In genomic region chr1:55196327-55197003, GRCm38 (mm10) we compare ENCODE assay signal across 13 mouse cellular contexts. TPM values are rescaled to one million over a fixed set of nuclear protein-coding genes. Genes with fewer than 3 reads are reported as not detected.
DNase-seq lines count a peak whose midpoint lies in the region; ATAC-seq and TF ChIP-seq lines count a peak whose summit lies in the region.
"Had no signal": no experiment of that assay in that cellular context is flagged by ENCODE, and none has a peak within 500 bp of the region (broad histone marks: within the 10 kb centered on the region; RNA-seq: fewer than 3 reads in every experiment).

No protein-coding gene starts in this region.

- H3K27me3 ChIP-seq in heart, postnatal 0 days (ENCODE audit: control insufficient read depth, insufficient read depth, low read length) = no peaks in the 10 kb centered on the region
- H3K27me3 ChIP-seq in heart, embryonic 12.5 days (replicated peaks) = no peaks in the 10 kb centered on the region
- no peaks in the 10 kb centered on the region for H3K27me3 ChIP-seq in stomach, embryonic 14.5 days (ENCODE audit: control insufficient read depth, insufficient read depth, low read length)

- ATAC-seq in heart, postnatal 0 days (ENCODE audit: insufficient read depth, low read depth) = peak; percentile 37; the same call in 1 of the 2 replicates
- ATAC-seq in heart, embryonic 12.5 days (ENCODE audit: insufficient number of reproducible peaks, low FRiP score) = no peak
- ATAC-seq in stomach, embryonic 14.5 days (ENCODE audit: insufficient number of reproducible peaks, insufficient read depth, low FRiP score, low read depth) = no peak
- ATAC-seq: hindbrain, embryonic 16.5 days; midbrain, embryonic 16.5 days had no signal

- no peak overlapping the region for H3K4me2 ChIP-seq in heart, postnatal 0 days (ENCODE audit: low read depth, low read length)
- H3K4me2 ChIP-seq in heart, embryonic 12.5 days = no peak overlapping the region
- no peak overlapping the region for H3K4me2 ChIP-seq in stomach, embryonic 14.5 days (replicated peaks; ENCODE audit: low read depth, low read length)

- peak; percentile 44; the same call in 1 of the 2 replicates for TF ChIP-seq EP300 in heart, postnatal 0 days (IDR thresholded peaks at IDR 0.05; ENCODE audit: low read depth)

- H3K27ac ChIP-seq in heart, postnatal 0 days (ENCODE audit: low read depth) = peak overlapping the region; percentile 67
- no peak overlapping the region for H3K27ac ChIP-seq in heart, embryonic 12.5 days (ENCODE audit: poor library complexity, severe bottlenecking)
- peak overlapping the region; percentile 27; the same call in 1 of the 2 replicates for H3K27ac ChIP-seq in stomach, embryonic 14.5 days (ENCODE audit: low read length)

- peaks cover 9% of the 10 kb centered on the region; the same call in 1 of the 2 replicates for H3K4me1 ChIP-seq in heart, postnatal 0 days (ENCODE audit: control insufficient read depth, insufficient read depth)
- peaks cover 31% of the 10 kb centered on the region for H3K4me1 ChIP-seq in heart, embryonic 12.5 days (replicated peaks)
- peaks cover 23% of the 10 kb centered on the region for H3K4me1 ChIP-seq in stomach, embryonic 14.5 days (ENCODE audit: control insufficient read depth, insufficient read depth, low read length)

- H3K9ac ChIP-seq in heart, postnatal 0 days (replicated peaks; ENCODE audit: low read depth, low read length) = no peak overlapping the region
- no peak overlapping the region for H3K9ac ChIP-seq in heart, embryonic 12.5 days
- no peak overlapping the region for H3K9ac ChIP-seq in stomach, embryonic 14.5 days (replicated peaks; ENCODE audit: low read depth, low read length)

- H3K36me3 ChIP-seq in heart, postnatal 0 days (replicated peaks; ENCODE audit: control insufficient read depth, insufficient read depth, low read length) = peaks cover 4% of the 10 kb centered on the region; the same call in 1 of the 2 replicates
- H3K36me3 ChIP-seq in heart, embryonic 12.5 days = no peaks in the 10 kb centered on the region
- H3K36me3 ChIP-seq in stomach, embryonic 14.5 days (ENCODE audit: control insufficient read depth, insufficient read depth, low read length) = no peaks in the 10 kb centered on the region

- H3K9me3 ChIP-seq in heart, postnatal 0 days (replicated peaks; ENCODE audit: control insufficient read depth, low read length) = no peaks in the 10 kb centered on the region
- no peaks in the 10 kb centered on the region for H3K9me3 ChIP-seq in heart, embryonic 12.5 days (replicated peaks)
- no peaks in the 10 kb centered on the region for H3K9me3 ChIP-seq in stomach, embryonic 14.5 days (ENCODE audit: control insufficient read depth, low read depth, low read length)

- peak; percentile 51 for DNase-seq in heart, postnatal 0 days (ENCODE audit: low spot score)
- peak; percentile 47 for DNase-seq in CD4-positive helper T cell, adult 2 months (ENCODE audit: low read depth, low spot score)
- DNase-seq in ES-CJ7 (ENCODE audit: low read depth, low spot score) = peak; percentile 52
- no peak for DNase-seq in cerebellum, adult 8-10 months
- no peak for DNase-seq in yolk sac, embryonic 10.5 days (ENCODE audit: low spot score)
- DNase-seq: gastrocnemius, postnatal 14 days; layer of hippocampus, adult 9-11 months; lung, adult 18-20 months had no signal

- WGBS in heart, postnatal 0 days = 52% methylated on average over 6 of the region's 6 CpGs
- WGBS in heart, embryonic 12.5 days = 44% methylated on average over 6 of the region's 6 CpGs
- 52% methylated on average over 6 of the region's 6 CpGs for WGBS in stomach, embryonic 14.5 days

- no peak for TF ChIP-seq CTCF in heart, postnatal 0 days (IDR thresholded peaks at IDR 0.05; ENCODE audit: low read depth)

- H3K4me3 ChIP-seq in heart, postnatal 0 days (ENCODE audit: low read depth, low read length) = no peak overlapping the region
- no peak overlapping the region for H3K4me3 ChIP-seq in heart, embryonic 12.5 days
- H3K4me3 ChIP-seq in stomach, embryonic 14.5 days (ENCODE audit: low read depth, low read length) = no peak overlapping the region

RNA-seq across cellular contexts. Expression of gene Rftn2, which starts 30.1 kb away (rescaled TPM):
- total RNA-seq in heart, postnatal 0 days (2014; rRNA removed; ENCODE audit: low replicate concordance) = 3.6 and 6.1 TPM in 2 replicates
- 7.2 TPM in 2 replicates for polyA plus RNA-seq in heart, postnatal 0 days (2015; fragmentation: Nextera tagmentation; extraction: Ambion mirVana)
- 6.5 and 6.8 TPM in 2 replicates for polyA plus RNA-seq in heart, embryonic 12.5 days (2016; fragmentation: Nextera tagmentation; extraction: Ambion mirVana)
- 12.8 and 12.9 TPM in 2 replicates for polyA plus RNA-seq in stomach, embryonic 14.5 days (2014; fragmentation: Nextera tagmentation; extraction: Ambion mirVana)
- total RNA-seq: MEL had no signal

RNA-seq across cellular contexts. Expression of gene Mars2, which starts 40.5 kb away (rescaled TPM):
- 5.1 and 5.7 TPM in 2 replicates for total RNA-seq in heart, postnatal 0 days (2014; rRNA removed; ENCODE audit: low replicate concordance)
- polyA plus RNA-seq in heart, postnatal 0 days (2015; fragmentation: Nextera tagmentation; extraction: Ambion mirVana) = 2.4 and 2.9 TPM in 2 replicates
- 4.0 and 4.1 TPM in 2 replicates for polyA plus RNA-seq in heart, embryonic 12.5 days (2016; fragmentation: Nextera tagmentation; extraction: Ambion mirVana)
- polyA plus RNA-seq in stomach, embryonic 14.5 days (2014; fragmentation: Nextera tagmentation; extraction: Ambion mirVana) = 2.7 and 3.0 TPM in 2 replicates

Comparison
In these comparisons a context has a peak if more than half of its experiments do, and no peak if none do; other contexts are left out.
1. DNase-seq: peak in heart, postnatal 0 days (single experiment), CD4-positive helper T cell, adult 2 months (single experiment) and ES-CJ7 (single experiment); none in cerebellum, adult 8-10 months (single experiment) and yolk sac, embryonic 10.5 days (single experiment).